Mouse (Mus musculus): ENCODE results near the gene 1700025G04Rik.

Gene 1700025G04Rik

DNA sequence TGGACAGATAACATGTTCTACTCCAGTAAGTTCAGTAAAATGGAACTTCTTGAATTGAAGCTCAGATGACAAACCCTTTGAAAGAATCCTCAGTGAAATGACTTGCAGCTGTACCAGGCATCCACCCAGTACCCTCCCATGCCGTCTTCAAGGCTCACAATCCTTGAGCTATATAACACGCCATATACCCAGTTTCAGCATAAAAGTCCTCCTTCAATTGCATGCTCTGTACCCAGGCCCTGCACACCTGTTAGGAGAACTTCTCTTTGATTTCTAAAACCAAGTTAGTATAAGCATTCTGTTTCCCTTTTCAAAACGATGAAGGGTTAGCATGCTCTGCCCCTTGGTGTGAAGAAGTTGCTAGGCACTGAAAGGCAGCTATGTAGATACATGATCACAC is 56.2 kb downstream of the 1700025G04Rik start:
- no peak for DNase-seq (ENCODE audit: low read depth)

DNA sequence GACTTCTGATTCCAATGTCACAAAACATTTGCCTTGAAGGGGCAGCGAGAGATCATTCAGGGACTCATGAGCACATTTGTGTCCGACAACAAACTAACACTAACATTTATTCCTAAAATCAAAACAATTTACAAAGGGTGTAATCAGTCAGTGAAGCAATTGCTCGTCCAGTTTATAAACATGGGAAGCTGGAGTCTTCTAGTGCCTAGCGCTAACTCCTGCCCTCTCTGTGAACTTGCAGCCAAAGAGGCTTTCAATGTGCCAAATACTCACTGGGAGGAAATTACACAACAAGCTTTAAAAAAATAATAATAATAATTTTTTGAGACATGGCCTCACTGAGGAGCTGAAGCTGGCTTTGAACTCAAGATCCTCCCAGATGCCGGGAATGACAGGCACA is 57.8 kb downstream of the 1700025G04Rik start:
- DNase-seq (ENCODE audit: low read depth) = no peak

DNA sequence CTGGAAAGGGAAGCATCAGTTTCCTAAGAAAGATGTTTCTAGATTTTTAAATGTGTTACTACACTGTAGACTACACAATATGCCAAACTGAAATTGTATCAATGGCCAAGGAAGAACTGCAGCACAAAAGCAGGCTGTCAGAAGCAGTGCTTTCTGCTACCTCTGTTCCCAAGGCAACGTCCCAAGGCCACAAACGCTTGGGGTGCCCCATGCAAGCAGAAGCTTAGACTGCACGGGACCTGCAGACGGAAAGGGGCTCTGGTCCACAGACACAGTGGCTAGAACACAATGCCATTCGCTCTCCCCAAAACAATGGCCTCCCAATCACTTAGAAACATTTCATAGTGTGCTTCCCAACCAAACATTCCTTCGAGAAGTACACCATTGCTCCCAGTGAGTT is 59.4 kb downstream of the 1700025G04Rik start:
- DNase-seq (ENCODE audit: low read depth) = no peak

DNA sequence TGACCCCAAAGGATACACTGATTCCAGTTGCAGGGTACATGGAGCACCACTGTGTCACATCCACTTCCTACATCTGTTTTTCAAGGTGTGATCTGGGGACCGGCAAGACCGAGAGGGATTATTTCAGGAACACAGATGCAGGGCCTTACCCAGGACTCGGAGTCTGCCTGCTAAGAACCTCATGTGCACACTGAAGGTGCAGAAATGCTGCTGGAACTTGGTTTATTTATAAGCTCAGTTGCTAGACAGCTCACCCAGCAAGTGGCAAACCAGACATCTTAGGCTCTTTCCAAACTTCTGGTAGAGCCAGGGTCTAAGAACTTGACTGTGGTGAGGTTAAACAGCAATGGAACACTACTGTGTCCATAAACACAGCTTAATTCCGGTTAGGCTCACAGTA is 61.2 kb downstream of the 1700025G04Rik start:
- DNase-seq (ENCODE audit: low read depth) = no peak

DNA sequence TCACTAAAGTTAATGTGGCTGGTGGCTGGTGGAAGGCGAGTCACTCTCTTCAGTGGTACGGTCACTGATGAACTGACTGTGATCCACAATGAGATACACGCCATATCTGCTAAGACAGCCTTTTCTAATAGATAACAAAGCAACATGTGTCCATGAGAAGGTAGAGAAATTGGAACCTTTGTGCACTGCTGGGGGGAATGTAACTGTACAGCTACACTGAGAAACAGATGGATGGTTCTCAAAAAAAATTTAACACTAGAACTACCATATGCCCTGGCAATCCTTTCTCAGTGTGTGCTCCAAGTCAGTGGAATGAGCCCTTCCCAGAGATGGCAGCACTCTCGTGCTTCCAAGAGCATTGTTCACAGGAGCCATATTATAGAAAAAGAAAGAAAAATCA is 63.2 kb downstream of the 1700025G04Rik start:
- no peak for DNase-seq (ENCODE audit: low read depth)

GRCm38 (mm10) chr1:152025308-152025707 is 64.6 kb downstream of the 1700025G04Rik start:
- no peak for DNase-seq (ENCODE audit: low read depth)

GRCm38 (mm10) chr1:152024019-152024787 is 65.7 kb downstream of the 1700025G04Rik start:
- no peak for DNase-seq (ENCODE audit: low read depth)

- DNase-seq (ENCODE audit: low read depth) = no peak
These were observed 69.1 kb downstream of the 1700025G04Rik start for GRCm38 (mm10) chr1:152020812-152021211.

DNA sequence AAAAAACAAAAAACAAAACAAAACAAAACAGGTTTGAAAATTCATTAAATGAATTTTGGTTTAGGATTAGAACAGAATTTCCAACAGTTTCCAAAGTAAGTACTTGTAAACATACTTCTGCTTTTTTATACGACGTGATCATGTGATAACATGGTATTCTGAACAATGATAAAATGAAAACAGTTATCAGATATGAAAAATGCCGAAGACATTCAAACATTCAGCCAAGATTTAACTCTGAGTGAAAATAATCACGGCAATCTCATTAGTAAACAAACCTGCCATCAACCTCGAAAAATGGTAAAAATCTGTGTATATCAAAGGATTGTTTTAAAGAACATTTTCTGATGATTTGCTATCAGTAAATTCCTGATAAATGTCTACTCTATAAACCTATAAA is 69.9 kb downstream of the 1700025G04Rik start:
- no peak for DNase-seq (ENCODE audit: low read depth)

DNA sequence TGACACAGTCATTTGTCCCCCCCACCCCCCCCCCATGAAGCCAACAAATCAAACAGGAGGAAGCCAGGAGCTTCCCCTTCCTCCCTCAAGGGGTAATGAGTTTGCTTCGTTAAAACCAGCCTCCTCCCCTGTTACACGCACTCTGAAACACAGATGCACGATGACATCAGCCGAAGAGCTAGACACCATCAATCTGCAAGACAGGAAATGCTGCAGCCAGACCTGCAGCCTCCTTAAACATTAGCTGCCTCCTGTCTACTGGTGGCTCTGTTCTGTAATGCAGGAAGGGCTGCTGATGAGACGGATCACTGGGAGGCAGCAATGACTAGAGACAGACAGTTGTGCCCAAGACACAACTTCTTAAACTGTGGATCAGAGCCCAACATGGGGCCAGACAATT is 70.7 kb downstream of the 1700025G04Rik start:
- no peak for DNase-seq (ENCODE audit: low read depth)

GRCm38 (mm10) chr1:152018322-152018721 is 71.6 kb downstream of the 1700025G04Rik start:
- no peak for DNase-seq (ENCODE audit: low read depth)

DNA sequence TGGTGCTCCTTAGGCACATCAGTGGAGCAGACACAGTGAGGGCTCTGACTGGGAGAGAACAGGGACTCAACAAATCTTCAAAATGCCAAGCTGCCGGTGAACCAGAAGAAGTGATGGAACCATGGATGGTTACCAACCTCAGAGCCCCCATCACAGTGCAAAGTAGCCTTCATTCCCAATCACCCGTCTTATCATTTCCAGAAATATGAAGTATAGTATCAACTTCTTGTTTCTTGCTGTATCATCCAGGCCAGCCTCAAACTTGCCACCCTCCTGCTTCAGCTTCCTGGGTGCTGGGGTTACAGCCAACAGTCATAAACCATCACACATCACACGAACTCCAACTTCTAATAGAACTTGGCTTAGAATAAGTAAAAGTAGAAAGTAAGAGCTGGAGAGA is 73.3 kb downstream of the 1700025G04Rik start:
- no peak for DNase-seq (ENCODE audit: low read depth)

DNA sequence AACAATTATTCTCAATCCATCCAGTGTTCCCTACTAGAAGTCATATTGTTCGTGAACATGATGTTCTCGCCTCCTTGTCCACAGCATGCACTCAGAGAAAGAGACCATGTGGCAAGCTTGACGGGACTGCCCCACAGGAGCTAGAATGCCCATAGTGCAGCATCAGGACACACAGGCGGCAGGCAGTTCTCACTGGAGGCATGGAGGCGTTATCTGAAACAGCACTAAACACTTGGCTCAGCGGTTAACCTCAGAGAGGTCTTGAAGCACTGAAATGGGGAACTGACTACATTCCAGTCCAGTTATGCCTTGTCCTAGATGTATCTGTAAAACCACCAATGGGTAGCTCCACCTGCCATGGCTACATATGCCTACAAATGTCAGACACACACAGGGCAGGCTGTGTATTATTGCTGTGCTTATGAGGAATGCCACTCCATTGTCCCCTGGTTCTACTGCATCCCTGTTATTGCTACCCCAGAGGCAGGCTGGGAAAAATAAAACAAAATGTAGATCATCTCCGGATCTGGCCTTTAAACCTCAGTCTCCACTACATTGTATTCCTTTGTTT is 74.3 kb downstream of the 1700025G04Rik start:
- peak; percentile 5 for DNase-seq (ENCODE audit: low read depth)

GRCm38 (mm10) chr1:152011741-152012140 is 78.2 kb downstream of the 1700025G04Rik start:
- no peak for DNase-seq (ENCODE audit: low read depth)

GRCm38 (mm10) chr1:152010251-152010980 is 79.5 kb downstream of the 1700025G04Rik start:
- DNase-seq (ENCODE audit: low read depth) = no peak

GRCm38 (mm10) chr1:152008473-152008991 is 81.4 kb downstream of the 1700025G04Rik start:
- DNase-seq (ENCODE audit: low read depth) = no peak

DNA sequence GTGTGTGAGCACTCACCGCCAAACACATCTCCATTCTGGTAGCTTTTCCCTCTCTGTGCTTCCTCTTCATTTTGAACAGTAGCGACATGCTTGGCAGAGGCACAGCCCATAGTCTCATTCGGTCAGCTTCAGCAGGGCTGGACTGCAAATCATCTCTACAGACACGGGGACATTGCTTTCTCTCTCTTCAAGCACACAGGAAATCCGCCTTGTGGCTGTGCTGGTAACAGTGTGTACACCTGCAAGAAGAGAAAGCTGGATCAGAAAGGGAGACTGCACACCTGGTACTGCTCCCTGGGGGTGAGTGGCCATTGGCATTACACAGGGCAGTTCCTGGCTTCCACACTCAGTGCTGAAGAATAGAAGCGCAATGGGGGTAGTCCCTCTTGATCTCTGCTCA is 83.4 kb downstream of the 1700025G04Rik start:
- DNase-seq (ENCODE audit: low read depth) = no peak

- DNase-seq (ENCODE audit: low read depth) = no peak
These were observed 85.4 kb downstream of the 1700025G04Rik start for GRCm38 (mm10) chr1:152004509-152004908.

DNA sequence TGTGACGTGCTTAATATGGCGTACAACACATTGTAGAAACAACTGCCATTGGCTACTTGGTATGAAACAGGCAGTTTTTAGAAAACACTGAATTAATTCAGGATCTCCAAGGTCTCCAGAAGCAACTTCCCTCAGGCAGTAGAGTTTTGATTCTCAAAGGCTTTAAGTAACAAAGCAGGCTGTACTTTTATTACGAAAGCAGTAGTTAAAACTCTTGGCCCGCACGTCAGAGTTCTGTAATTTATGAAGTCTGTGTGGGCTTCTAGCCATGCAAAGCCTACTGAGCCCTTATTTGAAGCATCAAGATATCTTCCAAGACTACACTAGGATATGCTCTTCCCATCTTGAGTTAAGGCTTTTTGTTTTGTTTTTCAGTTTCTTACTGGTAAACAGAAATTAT is 89.5 kb downstream of the 1700025G04Rik start:
- no peak for DNase-seq (ENCODE audit: low read depth)

- no peak for DNase-seq (ENCODE audit: low read depth)
These were observed 90.5 kb downstream of the 1700025G04Rik start for GRCm38 (mm10) chr1:151999424-151999842.

DNA sequence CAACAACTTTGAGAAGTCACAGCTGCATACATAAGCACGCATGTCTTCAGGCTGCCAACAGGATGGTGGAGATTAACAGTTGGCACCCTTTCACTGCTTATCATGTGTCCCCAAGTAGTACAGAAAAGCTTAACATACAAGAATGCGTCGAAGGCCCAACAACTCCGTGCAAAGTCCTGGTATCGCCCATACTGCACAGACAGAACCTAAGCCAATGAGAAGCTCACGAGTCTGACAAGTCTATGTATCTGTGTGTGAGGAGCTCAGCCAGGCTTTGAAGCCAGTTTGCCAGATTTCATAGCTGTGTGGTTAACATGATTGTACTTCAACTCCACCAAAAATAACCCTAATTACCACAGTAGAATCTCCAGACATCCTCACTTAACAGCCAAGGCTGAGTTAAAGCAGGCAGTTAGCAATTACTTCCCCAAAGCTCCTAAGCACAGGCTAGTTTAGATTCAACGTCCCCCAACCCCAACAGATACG is 91.2 kb downstream of the 1700025G04Rik start:
- DNase-seq (ENCODE audit: low read depth) = no peak

- DNase-seq (ENCODE audit: low read depth) = no peak
These were observed 92.3 kb downstream of the 1700025G04Rik start for GRCm38 (mm10) chr1:151997591-151997990.
